Mouse (Mus musculus) lung, postnatal 0 days (tissue): ENCODE results near the gene Arhgap28.

ENCODE experiments used
- CTCF ChIP-seq: IDR thresholded peaks from 2 replicates; pipeline ENCODE4 v1.5.1; 2016; ENCODE audit warnings: antibody characterized with exemption, mild to moderate bottlenecking
- EP300 ChIP-seq: IDR thresholded peaks from 2 replicates; pipeline ENCODE4 v1.6.1; 2016; ENCODE audit warnings: antibody characterized with exemption, mild to moderate bottlenecking, control low read depth

GRCm38 (mm10) chr17:67989716-67990115, 14.2 kb downstream of the Arhgap28 start:
- TF ChIP-seq CTCF (no peak), EP300 (no peak)
